16 mouse cellular contexts compared by ENCODE assay signal in genomic region chr9:56086524-56086923, GRCm38 (mm10).
"Had no signal": no experiment of that assay in that cellular context is flagged by ENCODE, and none has a peak within 500 bp of the region (broad histone marks: within the 10 kb centered on the region; RNA-seq: fewer than 3 reads in every experiment).

No protein-coding gene starts in this region.

- H3K27ac ChIP-seq: neural tube, embryonic 13.5 days; neural tube, embryonic 15.5 days; stomach, embryonic 15.5 days; stomach, postnatal 0 days had no signal

- H3K36me3 ChIP-seq: neural tube, embryonic 15.5 days; stomach, embryonic 15.5 days had no signal

- H3K9ac ChIP-seq: neural tube, embryonic 13.5 days; neural tube, embryonic 15.5 days; stomach, embryonic 15.5 days had no signal

- H3K27me3 ChIP-seq: neural tube, embryonic 13.5 days; neural tube, embryonic 15.5 days; stomach, embryonic 15.5 days had no signal

- H3K4me2 ChIP-seq: neural tube, embryonic 13.5 days; neural tube, embryonic 15.5 days; stomach, embryonic 15.5 days had no signal

- H3K4me3 ChIP-seq: neural tube, embryonic 13.5 days; neural tube, embryonic 15.5 days; stomach, embryonic 15.5 days had no signal

- DNase-seq: retina, postnatal 1 day; right cerebral cortex, adult 18-20 months; right cerebral cortex, postnatal 14 days; right cerebral cortex, postnatal 25 days; right cerebral cortex, postnatal 4 days; spleen, adult 18-20 months; thymus, adult 18-20 months; thymus, adult 2 months; thymus, postnatal 14 days; thymus, postnatal 25 days; thymus, postnatal 36 days; thymus, postnatal 4 days had no signal

- H3K9me3 ChIP-seq: neural tube, embryonic 13.5 days; neural tube, embryonic 15.5 days; stomach, embryonic 15.5 days had no signal
